ENCODE assay signal across 9 mouse cellular contexts in the genomic region with DNA sequence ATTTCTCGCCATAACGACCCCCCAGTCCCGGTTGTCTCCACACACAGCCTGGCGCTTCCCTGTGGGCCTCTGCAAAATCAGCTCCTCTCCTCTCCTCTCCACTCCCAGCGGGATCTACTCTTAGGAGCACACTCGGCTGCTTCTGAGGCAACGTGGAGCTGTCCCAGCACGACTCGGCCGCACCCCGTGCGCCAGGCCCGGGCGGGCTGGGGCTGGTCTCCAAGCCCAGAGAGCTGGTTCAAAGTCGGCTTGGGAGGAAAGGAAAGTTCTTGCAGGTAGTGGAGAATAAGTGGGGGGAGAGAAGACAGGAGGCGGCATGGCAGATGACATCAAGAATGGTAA. TPM values are rescaled to one million over a fixed set of nuclear protein-coding genes. Genes with fewer than 3 reads are reported as not detected.
DNase-seq lines count a peak whose midpoint lies in the region; ATAC-seq lines count a peak whose summit lies in the region.
"Had no signal": no experiment of that assay in that cellular context is flagged by ENCODE, and none has a peak within 500 bp of the region (broad histone marks: within the 10 kb centered on the region; RNA-seq: fewer than 3 reads in every experiment).

No protein-coding gene starts in this region.

- peaks cover 25% of the 10 kb centered on the region for H3K27me3 ChIP-seq in heart, embryonic 12.5 days (replicated peaks)
- H3K27me3 ChIP-seq in liver, embryonic 13.5 days: peaks cover 62% of the 10 kb centered on the region

- H3K4me1 ChIP-seq in heart, embryonic 12.5 days (replicated peaks): peaks cover 8% of the 10 kb centered on the region
- H3K4me1 ChIP-seq in liver, embryonic 13.5 days (replicated peaks): peaks cover 11% of the 10 kb centered on the region

- 10% methylated on average over 16 of the region's 16 CpGs for WGBS in heart, embryonic 12.5 days
- WGBS in liver, embryonic 13.5 days (ENCODE audit: insufficient replicate concordance): 20% methylated on average over 16 of the region's 16 CpGs

- no peak overlapping the region for H3K27ac ChIP-seq in heart, embryonic 12.5 days (ENCODE audit: poor library complexity, severe bottlenecking)
- no peak overlapping the region for H3K27ac ChIP-seq in liver, embryonic 13.5 days

- ATAC-seq in heart, embryonic 12.5 days (ENCODE audit: insufficient number of reproducible peaks, low FRiP score): 0 out of 2 replicates have a peak, but pooled peaks have one; percentile 14
- no peak; the same call in 1 of the 2 replicates for ATAC-seq in liver, embryonic 13.5 days (ENCODE audit: low read depth)

- peaks cover 41% of the 10 kb centered on the region for H3K36me3 ChIP-seq in heart, embryonic 12.5 days
- H3K36me3 ChIP-seq in liver, embryonic 13.5 days: peaks cover 16% of the 10 kb centered on the region

- H3K4me2 ChIP-seq in heart, embryonic 12.5 days: peak overlapping the region; percentile 79
- H3K4me2 ChIP-seq in liver, embryonic 13.5 days: peak overlapping the region; percentile 75

- H3K9ac ChIP-seq in heart, embryonic 12.5 days: peak overlapping the region; percentile 43
- H3K9ac ChIP-seq in liver, embryonic 13.5 days: peak overlapping the region; percentile 45; the same call in 1 of the 2 replicates

- no peaks in the 10 kb centered on the region for H3K9me3 ChIP-seq in heart, embryonic 12.5 days (replicated peaks)
- H3K9me3 ChIP-seq in liver, embryonic 13.5 days (replicated peaks): no peaks in the 10 kb centered on the region

- DNase-seq in heart, postnatal 14 days: no peak
- peak; percentile 40 for DNase-seq in urinary bladder, postnatal 25 days (ENCODE audit: low spot score)
- DNase-seq in urinary bladder, postnatal 10 days (ENCODE audit: low spot score): no peak
- no peak for DNase-seq in liver, embryonic 13.5 days
- no peak for DNase-seq in c-Kit-positive CD71-positive TER-119-positive erythroid progenitor cells, embryonic 14.5 days (ENCODE audit: low spot score)
- no peak for DNase-seq in left cerebral cortex, adult 18-20 months (ENCODE audit: low spot score in 2 of 2)
- DNase-seq in right cerebral cortex, postnatal 10 days (ENCODE audit: low spot score in 2 of 2): no peak

- intact Hi-C loops in heart, postnatal 14 days (cut with DNase I): no loop called here

- peak overlapping the region; percentile 46 for H3K4me3 ChIP-seq in heart, embryonic 12.5 days
- H3K4me3 ChIP-seq in liver, embryonic 13.5 days (replicated peaks): peak overlapping the region; percentile 48

RNA-seq across cellular contexts. Expression of a gene that starts 0.6 kb away (rescaled TPM):
- 0.32 TPM in 1 of 2 replicates, not detected in the other for polyA plus RNA-seq in heart, embryonic 12.5 days (2016; fragmentation: Nextera tagmentation; extraction: Ambion mirVana)
- total RNA-seq in heart, postnatal 14 days (2021): under 1 TPM; 0.05 to 0.19 TPM
- polyA plus RNA-seq in liver, embryonic 13.5 days (2015; fragmentation: Nextera tagmentation; extraction: Ambion mirVana): 0.05 TPM in 1 of 2 replicates, not detected in the other
- total RNA-seq in left cerebral cortex, adult 18-20 months (2021): 10 to 100 TPM; 11.8 to 14.7 TPM
- total RNA-seq: CH12.LX had no signal

RNA-seq across cellular contexts. Expression of a gene that starts 24.3 kb away (rescaled TPM):
- 1,832 and 1,839 TPM in 2 replicates for polyA plus RNA-seq in heart, embryonic 12.5 days (2016; fragmentation: Nextera tagmentation; extraction: Ambion mirVana)
- total RNA-seq in heart, postnatal 14 days (2021): 1,000 to 10,000 TPM; 1,287 to 1,327 TPM
- 229 and 232 TPM in 2 replicates for polyA plus RNA-seq in liver, embryonic 13.5 days (2015; fragmentation: Nextera tagmentation; extraction: Ambion mirVana)
- 1,000 to 10,000 TPM; 1,425 to 1,430 TPM for total RNA-seq in left cerebral cortex, adult 18-20 months (2021)

Comparison
In these comparisons a context has a peak if more than half of its experiments do, and no peak if none do; other contexts are left out.
1. RNA of a gene that starts 0.6 kb away (total RNA-seq): 11.8 to 14.7 TPM in left cerebral cortex, adult 18-20 months; 0.05 to 0.19 TPM in heart, postnatal 14 days; every median in the first group is over 10 times any median in the second.